Mouse (Mus musculus) Muller cell, postnatal 12 days (primary cell): ENCODE results near the gene Fndc3b.

Experiments used
- DNase-seq: peaks from one replicate; pipeline ENCODE4 v3.0.0-alpha.2; 2015; ENCODE audit errors: inconsistent ontology term

Fndc3b gene

DNA sequence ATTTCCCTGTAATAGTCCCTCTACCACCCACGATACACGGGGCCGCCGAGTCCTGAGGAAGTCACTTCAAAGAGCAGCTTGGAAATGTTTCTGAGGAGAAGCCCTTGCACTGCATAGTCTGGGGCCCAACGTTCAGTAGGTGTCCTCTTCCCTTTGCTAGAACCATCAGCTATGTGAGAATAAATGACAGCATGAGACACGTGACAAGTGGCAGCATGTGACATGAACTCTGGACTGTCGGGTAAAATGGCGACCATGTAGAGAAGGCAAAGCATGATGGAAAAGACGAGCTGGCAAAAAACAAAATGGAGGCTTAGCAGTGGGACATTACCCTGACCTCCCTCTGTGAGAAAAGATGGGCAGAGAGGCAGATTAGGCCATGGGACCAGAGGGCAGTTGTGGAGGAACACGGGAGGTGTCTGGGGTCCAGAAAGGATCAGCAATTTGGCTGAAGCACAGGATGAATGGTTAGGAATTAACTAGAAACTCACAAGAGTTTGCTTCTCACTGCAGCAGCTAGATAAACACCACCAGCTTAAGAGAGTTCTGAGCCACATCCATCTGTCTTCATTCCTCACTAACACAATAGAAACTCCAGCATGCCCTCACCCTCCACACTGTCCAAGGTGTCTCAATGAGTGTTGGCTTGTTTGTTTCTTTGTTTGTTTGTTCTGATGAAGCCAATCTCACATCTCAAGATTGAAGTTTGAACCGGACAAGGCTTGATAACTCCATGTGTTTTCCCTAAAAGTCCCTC is 118.2 kb downstream of the Fndc3b start:
- no peak for DNase-seq

DNA sequence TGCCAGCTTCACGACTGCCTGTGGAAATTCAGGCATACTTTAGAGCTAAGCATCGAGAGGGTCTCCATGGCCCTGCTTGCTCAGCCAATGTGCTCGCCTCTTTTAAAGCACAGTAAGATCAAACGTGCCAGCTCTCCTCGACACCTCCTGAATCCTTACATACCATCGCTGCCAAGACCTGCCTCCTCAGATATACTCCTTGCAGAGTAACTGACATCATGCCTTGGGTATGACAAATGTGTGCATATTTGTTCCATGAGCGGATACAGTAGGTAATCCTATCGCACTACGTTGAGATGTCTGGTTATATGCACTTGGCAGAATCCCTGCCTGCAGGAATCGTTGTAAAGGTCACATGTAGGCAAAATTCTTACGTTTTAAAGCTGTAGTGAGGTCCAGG is 120.3 kb downstream of the Fndc3b start:
- peak; percentile 40 for DNase-seq

DNA sequence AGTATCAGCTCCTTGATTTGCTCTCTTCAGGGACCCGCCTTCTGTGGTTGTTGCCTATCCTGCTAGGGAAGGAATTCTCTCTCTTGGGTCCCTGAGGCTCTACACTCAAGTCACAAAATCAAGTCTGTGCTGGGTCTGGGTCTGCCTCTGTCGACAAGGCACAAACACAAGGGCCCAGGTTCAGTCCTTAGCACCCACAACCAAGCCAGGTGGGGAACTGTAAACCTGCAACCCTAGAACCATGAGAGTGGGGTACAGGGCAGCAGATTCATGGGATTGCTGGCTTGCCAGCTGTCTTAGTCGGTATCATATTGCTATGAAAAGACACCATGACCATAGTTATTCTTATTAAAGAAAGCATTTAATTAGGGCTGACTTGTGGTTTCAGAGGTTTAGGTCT is 121.8 kb downstream of the Fndc3b start:
- no peak for DNase-seq

DNA sequence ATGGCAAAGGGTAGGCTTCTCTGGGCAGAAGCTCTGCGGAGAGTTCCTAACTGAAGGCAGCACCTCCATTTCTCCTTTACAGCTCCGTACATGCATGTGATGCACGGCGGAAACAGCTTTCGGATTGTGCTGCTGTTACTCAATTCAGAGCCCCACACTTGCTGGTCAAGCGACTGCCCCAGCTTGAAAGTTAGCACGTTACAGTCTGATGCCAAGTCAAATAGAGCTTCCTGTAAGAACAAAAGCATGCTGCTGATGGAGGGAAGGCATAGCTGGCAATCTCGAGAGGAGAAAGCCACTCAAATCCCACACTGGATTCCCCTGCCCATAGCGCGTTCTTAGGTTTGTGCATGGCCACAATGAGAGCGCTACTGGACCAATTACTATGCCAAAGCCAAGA is 122.5 kb downstream of the Fndc3b start:
- DNase-seq, result no peak

DNA sequence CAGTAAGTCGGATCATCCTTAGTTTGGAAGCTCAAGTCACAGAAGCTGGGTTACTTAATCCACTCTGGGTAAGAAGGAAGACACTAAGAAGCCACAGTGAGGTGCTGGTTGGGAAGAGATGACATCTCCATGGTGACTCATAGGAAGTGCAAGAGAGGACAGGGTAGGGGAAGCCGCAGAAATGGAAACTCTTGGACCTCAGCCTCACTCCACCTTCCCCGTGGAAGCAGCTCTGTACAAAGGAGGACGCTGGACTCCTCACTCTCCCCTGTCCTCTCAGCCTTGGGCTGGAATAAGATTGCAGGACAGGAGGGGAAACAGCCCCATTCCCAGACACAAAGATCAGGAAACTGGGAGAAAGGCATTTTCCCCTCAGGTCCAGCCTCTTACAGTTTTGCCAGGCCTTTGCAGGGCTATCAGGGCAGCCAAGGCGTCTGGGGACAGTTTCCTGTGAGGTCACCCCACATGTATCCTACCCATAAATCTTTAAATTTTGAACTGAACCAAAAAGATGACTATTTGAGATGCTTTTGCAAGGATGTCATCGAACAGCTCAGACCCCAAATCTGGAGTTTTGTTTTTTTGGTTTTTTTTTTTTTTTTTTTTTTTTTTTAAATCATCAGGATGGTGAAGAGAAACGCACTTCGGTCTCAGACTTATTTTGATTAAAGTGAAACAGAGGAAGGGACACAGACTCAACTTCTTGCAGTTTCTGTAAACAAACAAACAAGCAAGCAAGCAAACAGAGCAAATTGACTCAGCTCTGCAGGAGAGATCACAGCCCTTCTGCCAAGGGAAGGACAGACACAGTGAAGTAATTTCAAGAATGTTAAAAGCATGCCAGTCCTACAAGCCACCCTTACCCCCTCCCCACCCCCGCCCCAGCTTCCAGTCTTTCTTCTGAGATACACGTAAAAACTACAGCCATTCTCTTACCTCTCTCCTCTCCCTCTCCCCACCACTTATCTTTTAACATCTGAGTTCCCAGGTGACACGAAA is 126.2 kb downstream of the Fndc3b start:
- DNase-seq, result peak; percentile 83

DNA sequence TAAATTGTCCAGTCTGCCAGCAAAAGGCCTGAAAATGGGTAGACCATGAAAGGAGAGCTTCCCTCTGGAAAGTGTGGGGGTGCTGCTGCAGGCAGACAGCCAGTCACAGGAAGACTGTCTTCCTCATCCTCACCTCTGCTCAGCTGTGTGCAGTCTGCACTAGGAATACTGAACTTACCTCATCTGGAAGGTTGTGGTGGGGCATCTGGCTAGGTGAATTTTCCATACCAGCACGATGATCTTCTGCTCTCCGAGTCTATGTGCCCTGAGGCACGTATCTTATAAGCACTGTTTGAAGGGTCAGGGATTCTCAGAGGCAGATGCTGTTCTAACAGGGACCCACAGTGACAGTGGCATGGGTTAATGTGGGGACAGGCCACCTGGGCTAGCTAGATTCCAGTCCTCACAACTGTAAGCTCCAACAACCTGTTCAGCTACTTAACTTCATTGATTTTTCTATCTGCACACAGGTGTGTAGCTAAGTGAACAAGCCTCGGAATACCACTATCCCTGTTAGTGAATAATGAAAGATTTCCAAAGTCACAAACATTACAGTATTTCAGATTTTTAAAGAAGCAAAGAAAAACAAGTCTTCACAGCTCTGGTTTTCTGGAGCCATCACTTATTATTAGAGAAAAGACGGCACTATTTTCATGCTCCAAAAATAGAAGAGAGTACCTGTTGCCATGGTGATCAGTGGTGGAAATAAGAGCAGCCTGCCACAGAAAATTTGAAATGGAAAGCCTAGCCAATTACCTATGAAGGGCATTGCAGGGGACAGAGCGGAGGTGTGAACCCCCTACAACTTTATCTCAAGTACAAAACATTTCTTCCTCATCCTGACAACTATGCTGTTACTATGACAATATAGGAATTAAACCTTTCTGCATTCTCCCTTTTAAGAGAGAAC is 128.9 kb downstream of the Fndc3b start:
- no peak for DNase-seq

DNA sequence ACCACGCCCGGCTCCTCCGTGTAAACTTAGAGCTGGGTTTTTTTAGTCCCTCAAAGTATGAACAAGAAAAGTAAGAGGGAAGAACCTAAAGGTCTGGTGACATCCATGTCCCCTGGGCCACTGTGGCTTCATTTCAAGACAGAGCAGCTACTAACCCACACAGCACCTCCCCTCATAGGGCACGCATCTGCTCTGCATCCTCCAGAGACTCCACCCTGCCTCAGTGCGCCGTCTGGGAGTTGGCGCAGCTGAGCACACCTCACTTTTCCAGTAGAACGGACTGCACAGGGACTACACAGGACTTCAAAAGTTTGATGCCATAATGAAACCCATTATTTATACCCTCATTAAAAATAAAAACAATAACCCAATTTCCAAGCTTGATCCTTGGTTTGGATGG is 130.2 kb downstream of the Fndc3b start:
- no peak for DNase-seq

DNA sequence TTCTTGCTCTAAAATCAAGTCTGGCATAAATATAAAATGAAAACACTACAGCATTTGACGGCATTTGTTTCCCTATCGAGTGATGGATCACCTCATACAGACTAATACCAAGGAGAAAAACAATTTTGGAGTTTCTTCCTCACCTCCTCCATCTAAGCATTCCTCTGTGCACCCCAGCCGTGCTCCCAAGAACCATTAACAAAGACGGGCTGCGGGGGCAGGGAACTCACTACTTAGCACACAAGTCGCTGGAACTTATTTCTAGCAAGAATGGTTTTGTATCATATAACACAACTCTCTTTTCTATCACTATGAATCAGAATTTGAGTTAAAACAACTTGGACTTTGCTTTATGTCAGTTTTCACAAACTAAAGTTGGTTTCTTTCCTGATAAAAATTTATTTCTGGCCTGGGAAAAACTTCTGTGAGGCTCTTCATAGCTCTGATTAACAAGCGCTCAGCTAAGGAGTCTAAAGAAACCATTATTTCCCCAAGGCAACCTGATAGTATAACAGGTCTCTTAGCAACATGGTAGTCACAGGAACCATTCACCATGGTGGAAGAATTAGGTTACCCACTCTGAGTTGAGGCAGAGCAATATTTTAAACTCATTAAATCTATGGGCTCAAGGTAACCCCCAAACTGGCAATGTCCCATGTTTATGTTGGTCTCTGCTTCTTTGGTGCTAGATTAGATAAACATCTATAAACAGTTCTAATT is 131.1 kb downstream of the Fndc3b start:
- DNase-seq, result no peak

DNA sequence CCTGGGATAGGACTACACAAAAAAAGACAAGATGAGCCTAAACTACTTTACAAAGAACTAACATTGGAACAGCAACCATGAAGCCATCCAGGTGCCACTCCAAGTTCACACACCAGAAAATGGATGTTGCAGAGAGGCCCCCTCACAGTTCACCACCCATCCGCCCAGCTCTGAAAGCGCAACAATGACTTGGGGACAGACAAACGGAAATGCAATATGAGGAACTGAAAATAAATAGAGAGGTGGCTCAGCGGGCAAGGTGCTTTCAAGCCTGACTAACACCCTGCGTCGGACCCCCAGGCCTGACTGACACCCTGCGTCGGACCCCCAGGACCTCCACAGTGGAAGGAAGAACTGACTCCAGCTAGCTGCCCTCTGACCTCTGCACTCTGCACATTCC is 131.9 kb downstream of the Fndc3b start:
- no peak for DNase-seq

DNA sequence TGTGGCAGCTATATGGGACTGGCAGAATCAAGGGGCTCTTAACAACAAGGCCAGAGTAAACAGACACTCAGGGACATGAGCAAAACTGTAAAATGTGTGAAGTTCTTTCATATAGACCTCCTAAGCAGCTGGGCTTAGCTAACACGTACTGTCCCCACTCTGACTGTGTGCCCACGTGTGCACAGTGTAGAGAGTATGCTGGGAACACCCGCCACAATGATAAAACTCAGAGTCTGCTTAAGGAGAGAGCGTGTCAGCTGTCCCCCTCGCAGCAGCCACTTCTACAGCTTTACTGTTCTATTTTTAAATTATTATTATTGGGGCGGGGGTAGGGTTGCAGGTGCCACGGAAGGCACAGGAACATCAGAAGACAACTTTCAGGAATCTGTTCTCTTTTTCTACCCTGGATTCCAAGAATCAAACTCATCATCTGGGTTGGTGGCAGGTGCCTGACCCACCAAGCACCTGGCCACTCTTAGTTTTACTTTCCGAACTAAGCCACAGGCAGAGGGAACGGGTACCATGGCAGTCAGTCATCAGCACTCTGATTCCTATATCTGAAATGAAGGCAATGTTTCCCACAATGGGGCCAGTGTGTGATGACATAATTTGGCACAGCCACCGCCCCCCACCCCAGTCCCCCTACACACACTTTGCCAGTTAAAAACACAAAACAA is 133.6 kb downstream of the Fndc3b start:
- peak; percentile 30 for DNase-seq

DNA sequence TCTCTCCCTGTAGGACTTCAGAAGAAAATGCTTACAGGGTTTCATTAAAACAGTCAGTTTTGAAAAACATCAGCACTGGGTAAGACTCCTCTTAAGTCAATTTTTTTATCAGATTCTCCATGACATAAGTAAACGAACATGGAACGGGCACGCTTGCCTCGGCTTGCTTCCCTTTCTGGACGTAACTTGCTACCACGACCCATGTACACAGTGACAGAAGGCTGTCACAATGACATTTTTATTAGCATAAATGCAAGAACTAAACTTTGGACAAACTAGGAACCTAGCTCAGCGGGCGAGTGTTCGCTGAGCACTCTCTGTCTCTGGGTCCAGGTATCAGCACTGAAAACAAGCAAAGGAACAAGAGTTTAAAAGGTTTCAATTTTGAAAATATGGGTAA is 136.9 kb downstream of the Fndc3b start:
- DNase-seq, result no peak

DNA sequence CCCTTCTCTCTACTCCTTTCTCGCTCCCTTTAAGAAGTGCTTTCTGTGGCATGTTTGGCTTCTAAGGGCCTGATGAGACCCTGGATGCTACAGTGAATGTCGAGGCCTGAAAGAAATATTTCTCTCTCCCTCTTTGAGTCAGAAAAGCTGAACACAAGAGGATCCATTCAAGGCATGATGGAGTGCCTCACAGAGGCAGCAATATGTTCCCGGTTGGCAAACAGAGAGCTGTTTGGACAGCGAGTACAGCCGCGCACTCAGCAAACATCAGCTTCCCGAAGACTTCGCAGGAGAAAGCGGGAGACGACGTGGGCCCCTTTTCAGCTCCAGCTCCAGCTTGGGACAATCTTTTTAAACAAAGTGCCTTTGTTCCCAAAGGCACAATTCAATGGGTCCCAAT is 137.6 kb downstream of the Fndc3b start:
- DNase-seq, result no peak

DNA sequence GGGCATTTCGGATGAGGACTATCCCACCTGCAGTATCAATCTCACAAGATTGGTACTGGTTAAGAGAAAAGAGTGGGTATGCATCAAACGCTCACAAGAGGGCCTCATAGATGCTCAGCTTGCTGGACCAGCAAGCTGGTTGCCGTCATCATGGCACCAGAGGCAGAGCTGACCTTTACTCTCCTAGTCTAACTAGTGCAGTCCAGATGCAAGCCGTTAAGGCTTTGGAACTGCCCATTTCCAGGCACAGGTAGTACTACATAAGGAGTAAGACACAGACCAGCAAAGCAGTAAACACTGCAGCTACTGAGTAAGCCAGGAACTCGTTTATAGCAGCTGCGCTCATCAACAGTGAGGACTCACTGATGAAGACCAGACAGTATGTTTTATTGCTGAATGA is 138.8 kb downstream of the Fndc3b start:
- DNase-seq, result no peak

DNA sequence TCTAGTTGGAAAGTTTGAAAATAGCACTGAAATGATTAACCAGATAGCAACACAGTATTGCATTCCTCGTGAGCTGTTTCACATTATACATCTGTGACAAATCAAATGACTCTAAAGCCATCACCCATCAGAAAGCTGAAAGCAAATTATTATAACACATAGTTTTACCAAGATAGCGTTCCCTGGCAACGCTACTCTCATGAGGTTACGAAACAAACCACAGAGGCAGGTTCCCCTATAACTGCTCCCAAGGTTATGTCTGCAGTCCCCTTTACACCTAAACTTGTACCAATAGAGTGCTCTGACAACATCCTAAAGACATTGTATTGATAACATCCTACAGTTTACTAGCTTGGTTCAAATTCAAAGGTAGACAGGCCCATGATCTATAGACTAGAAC is 145.8 kb downstream of the Fndc3b start:
- no peak for DNase-seq

DNA sequence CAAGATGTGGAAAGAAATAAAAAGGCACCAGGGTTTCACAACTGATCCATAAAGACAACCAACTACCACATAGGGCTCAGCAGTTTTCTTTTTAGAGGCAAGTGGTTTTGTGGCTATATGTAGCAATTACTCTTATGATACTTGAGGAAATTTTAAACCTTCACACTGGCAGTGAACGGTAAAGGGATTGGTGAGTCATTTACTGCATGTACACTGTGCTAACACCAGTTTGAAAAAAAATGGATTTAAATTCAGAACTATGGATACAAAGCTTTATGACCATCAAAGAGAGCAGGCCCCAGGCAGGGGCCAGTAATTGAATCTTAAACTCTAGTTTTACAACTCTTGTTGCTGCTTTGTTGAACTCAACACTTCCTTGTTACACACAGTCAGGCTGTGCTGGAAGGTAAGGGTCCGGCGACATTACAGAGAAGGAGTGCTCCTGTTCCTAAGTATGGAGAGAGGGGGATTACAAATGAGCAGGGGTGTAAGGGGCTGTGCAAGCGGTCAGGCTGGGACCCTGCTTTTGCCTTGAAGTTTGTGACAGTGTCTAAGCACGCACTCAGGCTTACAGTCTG is 148.0 kb downstream of the Fndc3b start:
- no peak for DNase-seq

DNA sequence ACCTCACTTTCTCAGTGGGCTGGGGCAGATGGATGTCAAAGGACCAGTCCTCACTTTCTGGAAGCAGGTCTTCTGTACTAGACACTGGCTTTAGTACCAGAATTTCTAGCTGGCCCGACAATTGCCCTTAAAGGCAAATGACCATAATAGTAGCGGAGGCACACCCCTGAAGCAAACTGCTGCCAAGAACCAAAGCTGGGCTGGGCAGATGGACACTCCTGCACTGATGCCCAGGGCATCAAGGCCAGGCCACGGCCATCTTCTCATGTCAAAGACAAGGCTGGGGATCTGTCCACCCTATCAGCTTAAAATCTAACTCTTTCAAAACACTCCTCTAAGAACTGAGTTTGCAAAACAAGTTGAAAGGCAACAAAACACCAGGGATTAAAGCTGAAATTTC is 148.6 kb downstream of the Fndc3b start:
- DNase-seq, result no peak

DNA sequence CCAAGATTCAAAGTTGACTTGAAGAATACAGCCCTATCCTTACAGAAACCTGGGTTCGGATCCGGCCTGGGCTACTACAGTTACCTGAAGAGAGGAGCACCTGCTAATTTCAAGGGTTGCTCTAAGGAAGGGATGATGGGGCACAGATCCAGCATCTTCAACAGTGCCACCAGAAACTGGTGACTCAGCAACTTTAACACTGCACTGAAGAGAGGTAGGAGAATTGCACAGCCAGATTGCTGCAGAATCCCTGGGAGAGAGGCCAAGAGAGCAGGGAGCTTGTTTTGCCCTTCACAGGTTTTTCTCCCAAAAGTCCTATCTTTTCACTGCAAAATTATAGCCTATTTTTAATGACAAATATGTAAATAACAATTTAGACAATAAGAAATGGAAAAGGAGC is 149.2 kb downstream of the Fndc3b start:
- no peak for DNase-seq

DNA sequence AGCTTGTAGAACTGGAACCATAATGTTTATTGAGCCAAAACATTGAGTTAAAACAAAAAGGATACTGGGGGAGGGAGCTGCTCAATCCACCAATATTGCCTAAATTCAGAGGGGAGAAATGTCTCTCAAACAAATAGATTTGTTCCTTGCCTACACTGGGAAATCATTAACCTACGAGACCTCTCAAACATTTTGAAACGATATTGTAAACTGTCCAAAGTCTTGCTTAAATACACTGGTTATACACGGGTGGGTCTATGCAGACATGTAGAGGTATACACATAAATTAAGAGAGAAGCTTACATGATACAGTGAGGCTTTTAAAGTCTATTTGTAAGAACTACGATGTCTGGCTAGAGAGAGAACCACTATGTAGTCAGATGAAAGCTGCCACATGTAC is 151.8 kb downstream of the Fndc3b start:
- no peak for DNase-seq

DNA sequence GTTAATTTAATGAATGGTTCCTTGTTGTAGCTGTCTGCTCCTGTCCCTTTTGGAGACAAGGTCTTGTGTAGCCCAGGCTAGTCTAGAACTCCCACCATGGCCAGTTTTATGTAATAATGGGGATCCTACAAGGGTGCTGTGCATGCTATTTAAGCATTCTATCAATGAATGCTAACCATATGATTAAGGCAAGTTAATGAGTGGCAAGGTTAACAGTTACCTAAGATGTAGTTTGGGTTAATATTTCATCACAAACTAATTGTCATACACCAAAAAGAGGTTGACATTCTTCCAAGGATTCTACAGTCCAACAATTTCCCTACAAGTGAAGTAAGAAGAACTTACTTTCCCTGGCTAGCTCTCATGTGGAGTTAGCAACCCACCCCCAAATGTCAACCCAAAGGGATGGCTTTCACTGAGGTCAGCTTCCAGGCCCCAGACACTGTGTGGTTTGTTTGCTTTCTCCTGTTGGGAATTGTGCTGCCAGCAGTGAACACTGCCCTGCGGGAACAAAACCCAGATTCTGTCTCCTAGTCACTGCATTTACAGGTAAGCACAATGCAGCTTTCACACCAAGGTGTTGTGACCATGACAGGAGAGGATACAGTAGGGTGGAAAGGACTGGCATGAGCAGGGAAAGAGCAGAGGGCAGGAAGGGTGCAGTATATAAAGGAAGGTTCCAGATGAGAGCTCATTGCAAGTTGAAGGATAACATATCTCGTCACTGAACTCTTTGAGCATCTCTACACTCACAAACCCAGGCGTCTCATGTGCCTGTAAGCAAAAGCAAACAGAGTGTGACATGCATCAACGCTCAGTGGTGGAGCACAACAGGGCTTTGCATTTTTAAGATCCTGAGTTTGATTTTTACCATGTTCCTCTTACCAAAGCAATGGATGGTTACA is 153.8 kb downstream of the Fndc3b start:
- DNase-seq, result no peak
